Mouse (Mus musculus) cerebellum, adult (tissue): ENCODE data around the gene Gm10300.

Experiments
- ATAC-seq: cut with Nextera tagmentation; 2 replicates; pipeline ENCODE4 v1.9.2; 2017; ENCODE audit warnings: mild to moderate bottlenecking, moderate library complexity, mixed read lengths; ENCODE audit not compliant: insufficient number of reproducible peaks, low FRiP score, low TSS enrichment

Gene Gm10300

GRCm38 (mm10) chr4:132076480-132077405 is 2.2 kb downstream of the Gm10300 start:
- ATAC-seq: no peak

GRCm38 (mm10) chr4:132077445-132077844 is 2.9 kb downstream of the Gm10300 start:
- no peak for ATAC-seq

- no peak for ATAC-seq
Observed at GRCm38 (mm10) chr4:132078296-132078714, 3.8 kb downstream of the Gm10300 start.

- ATAC-seq: no peak
Observed at GRCm38 (mm10) chr4:132079555-132080275, 5.2 kb downstream of the Gm10300 start.

GRCm38 (mm10) chr4:132080492-132080983 is 6.0 kb downstream of the Gm10300 start:
- no peak for ATAC-seq

GRCm38 (mm10) chr4:132085114-132085513 is 10.6 kb downstream of the Gm10300 start:
- no peak for ATAC-seq

GRCm38 (mm10) chr4:132088921-132089320 is 14.4 kb downstream of the Gm10300 start:
- ATAC-seq: no peak

- ATAC-seq: no peak
Observed at GRCm38 (mm10) chr4:132093136-132093535, 18.6 kb downstream of the Gm10300 start.

GRCm38 (mm10) chr4:132093928-132094327 is 19.4 kb downstream of the Gm10300 start:
- no peak for ATAC-seq

- no peak for ATAC-seq
Observed at GRCm38 (mm10) chr4:132095043-132095442, 20.5 kb downstream of the Gm10300 start.

GRCm38 (mm10) chr4:132099548-132099947 is 25.1 kb downstream of the Gm10300 start:
- ATAC-seq: no peak

GRCm38 (mm10) chr4:132101152-132101551 is 26.7 kb downstream of the Gm10300 start:
- no peak for ATAC-seq

- no peak for ATAC-seq
Observed at GRCm38 (mm10) chr4:132108221-132108620, 33.7 kb downstream of the Gm10300 start.

GRCm38 (mm10) chr4:132111227-132111626 is 36.7 kb downstream of the Gm10300 start:
- ATAC-seq: no peak

GRCm38 (mm10) chr4:132113411-132114095 is 39.1 kb downstream of the Gm10300 start:
- ATAC-seq: no peak; the same call in 1 of the 2 replicates

GRCm38 (mm10) chr4:132116315-132116714 is 41.8 kb downstream of the Gm10300 start:
- ATAC-seq: no peak

- ATAC-seq: no peak
Observed at GRCm38 (mm10) chr4:132119566-132119965, 45.1 kb downstream of the Gm10300 start.

- ATAC-seq: no peak
Observed at GRCm38 (mm10) chr4:132121674-132122073, 47.2 kb downstream of the Gm10300 start.

- ATAC-seq: no peak
Observed at GRCm38 (mm10) chr4:132123166-132123565, 48.7 kb downstream of the Gm10300 start.
